Mouse (Mus musculus): ENCODE results near the gene Zfp658.

DNA sequence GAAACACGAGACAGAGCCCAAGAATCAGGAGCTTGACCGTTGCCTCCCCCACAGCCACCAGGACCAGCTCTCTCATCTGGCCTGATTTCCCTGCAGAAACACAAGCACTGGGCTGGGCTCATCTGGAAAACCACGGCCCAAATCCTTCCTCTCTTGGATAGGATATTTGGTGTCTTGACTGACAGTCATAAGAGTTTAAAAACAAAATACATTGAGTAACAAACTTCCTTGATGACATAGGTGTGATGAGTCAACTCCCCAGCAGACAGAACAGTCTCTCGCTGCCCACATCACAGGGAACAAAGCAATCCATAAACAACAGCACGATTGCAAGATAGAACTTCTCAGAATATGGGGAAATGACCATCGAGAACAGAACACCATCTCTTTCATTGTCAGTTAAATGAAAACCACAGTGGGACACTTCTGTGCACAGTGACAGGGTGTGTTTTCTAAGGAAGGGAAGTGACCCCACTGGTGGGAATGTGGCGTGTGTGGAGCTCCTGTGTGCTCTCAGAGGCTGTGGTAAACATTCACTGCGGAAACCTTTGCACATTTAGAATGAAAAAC lies 31.8 kb upstream of the Zfp658 start:
- TF ChIP-seq CTCF (IDR thresholded peaks at IDR 0.05; ENCODE audit: borderline replicate concordance, insufficient read depth, low read depth, low read length) (no peak), POLR2A (IDR thresholded peaks at IDR 0.05; ENCODE audit: borderline replicate concordance, insufficient read depth, low read length) (no peak)

Data from cerebellum, adult 2 months (tissue).